Mouse (Mus musculus) kidney, adult 9 months (tissue): Measurements from ENCODE around the gene Arntl.

ENCODE experiments used
- DNase-seq: peaks from one replicate; pipeline ENCODE4 v3.0.0; 2022

Arntl gene

GRCm38 (mm10) chr7:113208388-113208753 is 1.1 kb downstream of the Arntl start:
- no peak for DNase-seq

GRCm38 (mm10) chr7:113210441-113210840 is 3.2 kb downstream of the Arntl start:
- DNase-seq = peak; percentile 38

GRCm38 (mm10) chr7:113214245-113215169 is 7.2 kb downstream of the Arntl start:
- peak; percentile 45 for DNase-seq

GRCm38 (mm10) chr7:113216152-113216551 is 8.9 kb downstream of the Arntl start:
- DNase-seq = no peak

- DNase-seq = no peak
These were observed 12.2 kb downstream of the Arntl start for GRCm38 (mm10) chr7:113219416-113219815.

- DNase-seq = peak; percentile 69
These were observed 12.6 kb downstream of the Arntl start for GRCm38 (mm10) chr7:113219864-113220263.

GRCm38 (mm10) chr7:113220691-113221238 is 13.5 kb downstream of the Arntl start:
- no peak for DNase-seq

GRCm38 (mm10) chr7:113222821-113223220 is 15.6 kb downstream of the Arntl start:
- no peak for DNase-seq

- DNase-seq = no peak
These were observed 17.4 kb downstream of the Arntl start for GRCm38 (mm10) chr7:113224620-113225019.

GRCm38 (mm10) chr7:113228498-113228897 is 21.2 kb downstream of the Arntl start:
- DNase-seq = no peak

- DNase-seq = no peak
These were observed 28.9 kb downstream of the Arntl start for GRCm38 (mm10) chr7:113236135-113236534.

- DNase-seq = no peak
These were observed 31.1 kb downstream of the Arntl start for GRCm38 (mm10) chr7:113238365-113238764.

- DNase-seq = no peak
These were observed 32.3 kb downstream of the Arntl start for GRCm38 (mm10) chr7:113239448-113240130.

GRCm38 (mm10) chr7:113240438-113240837 is 33.2 kb downstream of the Arntl start:
- no peak for DNase-seq

GRCm38 (mm10) chr7:113241901-113242661 is 34.8 kb downstream of the Arntl start:
- DNase-seq = peak; percentile 57

- DNase-seq = peak; percentile 83
These were observed 35.4 kb downstream of the Arntl start for GRCm38 (mm10) chr7:113242688-113243087.

GRCm38 (mm10) chr7:113245144-113245543 is 37.9 kb downstream of the Arntl start:
- no peak for DNase-seq

- DNase-seq = no peak
These were observed 39.2 kb downstream of the Arntl start for GRCm38 (mm10) chr7:113246512-113246911.

GRCm38 (mm10) chr7:113247167-113247566 is 39.9 kb downstream of the Arntl start:
- DNase-seq = no peak

- no peak for DNase-seq
These were observed 42.0 kb downstream of the Arntl start for GRCm38 (mm10) chr7:113249134-113249825.

GRCm38 (mm10) chr7:113250433-113250991 is 43.2 kb downstream of the Arntl start:
- DNase-seq = peak; percentile 64

- DNase-seq = peak; percentile 53
These were observed 43.7 kb downstream of the Arntl start for GRCm38 (mm10) chr7:113251001-113251400.
